Mouse (Mus musculus): ENCODE measurements around the gene Klf16. TPM values are rescaled to one million over a fixed set of nuclear protein-coding genes. Genes with fewer than 3 reads are reported as not detected.

Gene Klf16
- total and polyA plus RNA-seq, 3 experiments, result 14.1 to 94.0 (median 38.2) TPM

DNA sequence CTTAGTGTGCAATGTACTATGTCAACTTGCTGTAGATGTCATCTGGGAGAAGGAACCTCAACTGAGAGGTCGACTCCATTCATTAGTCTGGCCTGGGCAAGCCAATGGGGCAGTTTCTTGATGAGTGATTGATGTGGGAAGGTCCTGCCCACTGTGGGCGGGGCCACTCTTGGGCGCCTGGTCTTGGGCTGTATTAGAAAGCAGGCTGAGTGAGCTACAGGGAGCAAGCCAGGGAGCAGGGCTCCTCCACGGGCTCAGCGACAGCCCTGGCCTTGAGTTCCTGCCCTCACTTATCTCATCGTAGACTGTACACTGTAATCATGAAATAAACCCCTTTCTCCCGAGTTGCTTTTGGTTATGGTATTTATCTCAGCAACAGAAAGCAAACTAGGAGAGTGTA is 43.4 kb downstream of the Klf16 start:
- peak; percentile 55 for DNase-seq (ENCODE audit: extremely low read depth)
- Histone ChIP-seq H3K9me3 (replicated peaks; ENCODE audit: low read length) (no peaks in the 10 kb centered on the region), H3K4me2 (ENCODE audit: insufficient read depth, low read depth, poor library complexity, severe bottlenecking) (no peak overlapping the region), H3K4me1 (ENCODE audit: control insufficient read depth in 1 of 2, insufficient read depth in 2 of 2) (peaks cover 19 to 52% of the 10 kb centered on the region in 2 experiments), H3K79me2 (replicated peaks; ENCODE audit: control insufficient read depth, extremely low read depth, insufficient read depth, poor library complexity, severe bottlenecking) (no peaks in the 10 kb centered on the region), H3K27ac (ENCODE audit: insufficient read depth, low read depth) (no peak overlapping the region), H3K9ac (ENCODE audit: insufficient read depth, low read depth) (no peak overlapping the region), H3K27me3 (replicated peaks) (peaks cover 14% of the 10 kb centered on the region), H3K4me3 (replicated peaks in 1 of 3; ENCODE audit: low read depth in 2 of 3, low read length in 2 of 3, poor library complexity in 1 of 3) (no peak overlapping the region), H3K36me3 (replicated peaks in 1 of 2; ENCODE audit: control insufficient read depth in 1 of 2, insufficient read depth in 1 of 2, low read length in 1 of 2) (no peaks in the 10 kb centered on the region)
- dilution Hi-C loops (cut with MboI; ENCODE audit: extremely low pct_ligation_motif_present, extremely low pct_unique_long_range_greater_than_20kb, low sequenced_read_pairs), result no loop called here
- TF ChIP-seq KAT2A (IDR thresholded peaks at IDR 0.05; ENCODE audit: insufficient replicate concordance, low read length) (no peak), ZMIZ1 (IDR thresholded peaks at IDR 0.05; ENCODE audit: low read depth, low read length) (no peak), TCF12 (IDR thresholded peaks at IDR 0.05; ENCODE audit: low read depth, low read length) (no peak), ETS1 (conservative IDR thresholded peaks at IDR 0.05; ENCODE audit: low read depth, low read length) (no peak), IRF4 (IDR thresholded peaks at IDR 0.05; ENCODE audit: low read depth, low read length) (no peak), UBTF (IDR thresholded peaks at IDR 0.05; ENCODE audit: low read depth, low read length) (no peak), MXI1 (IDR thresholded peaks at IDR 0.05; ENCODE audit: low read depth, low read length) (no peak), ELF1 (IDR thresholded peaks at IDR 0.05; ENCODE audit: low read depth, low read length) (no peak), MAX (IDR thresholded peaks at IDR 0.05; ENCODE audit: low read length) (no peak), POLR2AphosphoS2 (IDR thresholded peaks at IDR 0.05; ENCODE audit: low read depth, low read length) (no peak), SIN3A (IDR thresholded peaks at IDR 0.05; ENCODE audit: low read length) (no peak)
- in situ Hi-C loops (cut with MboI; ENCODE audit: low pct_ligation_motif_present, low pct_unique_long_range_greater_than_20kb, low sequenced_read_pairs), result no loop called here

DNA sequence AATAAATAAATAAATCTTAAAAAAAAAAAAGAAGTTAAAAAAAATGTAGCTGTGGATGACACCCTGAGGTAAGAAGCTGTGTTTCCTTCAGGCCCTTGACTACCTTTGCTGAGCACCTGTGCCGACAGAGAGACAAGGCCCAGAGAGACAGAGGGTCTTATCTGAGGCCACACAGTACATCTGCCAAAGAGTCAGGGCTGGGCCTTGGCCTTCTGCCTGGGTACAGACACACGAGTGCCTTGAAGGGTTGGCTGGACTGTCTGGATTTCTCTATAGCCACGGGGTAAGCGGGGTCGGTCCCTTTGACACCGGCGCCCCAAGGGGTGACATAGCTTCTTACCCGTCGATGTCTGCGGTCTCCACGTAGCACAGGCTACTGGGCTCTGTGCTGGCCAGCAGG is 44.3 kb downstream of the Klf16 start:
- Histone ChIP-seq H3K27ac (ENCODE audit: insufficient read depth, low read depth) (no peak overlapping the region), H3K4me3 (replicated peaks in 1 of 3; ENCODE audit: low read depth in 2 of 3, low read length in 2 of 3, poor library complexity in 1 of 3) (no peak overlapping the region), H3K4me1 (ENCODE audit: control insufficient read depth in 1 of 2, insufficient read depth in 2 of 2) (peaks cover 14 to 43% of the 10 kb centered on the region in 2 experiments), H3K79me2 (replicated peaks; ENCODE audit: control insufficient read depth, extremely low read depth, insufficient read depth, poor library complexity, severe bottlenecking) (no peaks in the 10 kb centered on the region), H3K9ac (ENCODE audit: insufficient read depth, low read depth) (no peak overlapping the region), H3K9me3 (replicated peaks; ENCODE audit: low read length) (no peaks in the 10 kb centered on the region), H3K4me2 (ENCODE audit: insufficient read depth, low read depth, poor library complexity, severe bottlenecking) (no peak overlapping the region), H3K27me3 (replicated peaks) (peaks cover 17% of the 10 kb centered on the region), H3K36me3 (replicated peaks in 1 of 2; ENCODE audit: control insufficient read depth in 1 of 2, insufficient read depth in 1 of 2, low read length in 1 of 2) (no peaks in the 10 kb centered on the region)
- DNase-seq (ENCODE audit: extremely low read depth), result no peak
- in situ Hi-C loops (cut with MboI; ENCODE audit: low pct_ligation_motif_present, low pct_unique_long_range_greater_than_20kb, low sequenced_read_pairs) (no loop called here), dilution Hi-C loops (cut with MboI; ENCODE audit: extremely low pct_ligation_motif_present, extremely low pct_unique_long_range_greater_than_20kb, low sequenced_read_pairs) (no loop called here)
- TF ChIP-seq ZNF384 (IDR thresholded peaks at IDR 0.05; ENCODE audit: low read depth, low read length) (no peak), UBTF (IDR thresholded peaks at IDR 0.05; ENCODE audit: low read depth, low read length) (no peak), NELFE (IDR thresholded peaks at IDR 0.05; ENCODE audit: low read depth, low read length) (no peak), POLR2AphosphoS2 (IDR thresholded peaks at IDR 0.05; ENCODE audit: low read depth, low read length) (no peak), PAX5 (IDR thresholded peaks at IDR 0.05; ENCODE audit: low read length) (no peak), E2F4 (IDR thresholded peaks at IDR 0.05; ENCODE audit: insufficient replicate concordance, low read depth, low read length) (no peak), IRF4 (IDR thresholded peaks at IDR 0.05; ENCODE audit: low read depth, low read length) (no peak), RCOR1 (conservative IDR thresholded peaks at IDR 0.05; ENCODE audit: low read depth, low read length) (no peak), RAD21 (IDR thresholded peaks at IDR 0.05; ENCODE audit: low read depth, low read length) (no peak), CHD2 (IDR thresholded peaks at IDR 0.05; ENCODE audit: low read length) (no peak), CTCF (conservative IDR thresholded peaks at IDR 0.05 in 1 of 2, IDR thresholded peaks at IDR 0.05 in 1 of 2; ENCODE audit: low read depth in 2 of 2, low read length in 2 of 2) (no peak), NRF1 (IDR thresholded peaks at IDR 0.05; ENCODE audit: low read depth, low read length) (no peak), MAFK (IDR thresholded peaks at IDR 0.05; ENCODE audit: insufficient replicate concordance, low read length) (no peak), POLR2A (IDR thresholded peaks at IDR 0.05; ENCODE audit: low read depth, low read length) (no peak), MEF2A (IDR thresholded peaks at IDR 0.05; ENCODE audit: borderline replicate concordance, low read depth, low read length) (no peak), JUND (conservative IDR thresholded peaks at IDR 0.05; ENCODE audit: low read depth, low read length) (no peak), HCFC1 (IDR thresholded peaks at IDR 0.05; ENCODE audit: low read depth, low read length) (no peak)
